Mouse (Mus musculus) erythroblast, adult 5-6 weeks (primary cell): Measurements from ENCODE around the gene 1700013G24Rik. TPM values are rescaled to one million over a fixed set of nuclear protein-coding genes. Genes with fewer than 3 reads are reported as not detected.

ENCODE experiments used
- ATAC-seq: replicated peaks from 2 replicates; pipeline ENCODE4 v1.8.0; 2016; ENCODE audit warnings: moderate number of reproducible peaks, mild to moderate bottlenecking, moderate TSS enrichment, inconsistent platforms; ENCODE audit not compliant: poor library complexity, low FRiP score, severe bottlenecking
- total RNA-seq, 2 experiments: library from RNA; stranded (forward) in 1 of 2; stranded (reverse) in 1 of 2; fragments of 150-400 nt in 1 of 2; fragments of 200-764, 138-1000 nt in 1 of 2; gene quantifications; 2 replicates each; pipeline versions ENCODE4 v1.2.3 to v1.2.4; 2015 to 2017; ENCODE audit warnings: low replicate concordance in 2 of 2

Gene 1700013G24Rik
- total RNA-seq, 2 experiments from 2014 or later = not detected

GRCm38 (mm10) chr4:137488571-137489303, 35.7 kb downstream of the 1700013G24Rik start:
- no peak for ATAC-seq

DNA sequence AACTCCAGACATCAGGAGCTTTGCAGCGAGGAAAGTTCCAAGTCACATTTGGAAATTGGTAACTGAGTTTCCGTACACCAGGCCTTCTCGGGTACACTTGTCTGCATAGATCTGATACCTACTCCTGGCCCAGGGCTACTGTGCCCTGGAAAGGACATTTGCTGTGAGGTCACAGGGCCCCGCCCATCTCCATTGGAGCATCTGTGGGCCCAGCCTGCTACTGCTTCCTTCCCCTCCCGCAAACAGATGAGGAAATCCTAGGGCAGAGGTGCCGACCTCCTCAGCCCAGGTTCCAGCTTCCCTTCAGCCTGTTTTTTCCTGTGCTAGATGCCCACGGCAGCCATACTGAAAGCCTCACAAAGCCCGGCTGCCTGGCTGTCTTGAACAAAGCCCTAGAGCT, 36.9 kb downstream of the 1700013G24Rik start:
- no peak for ATAC-seq

- ATAC-seq = 0 out of 2 replicates have a peak, but pooled peaks have one; percentile 27
These were observed 39.5 kb downstream of the 1700013G24Rik start for GRCm38 (mm10) chr4:137492563-137492962.

- ATAC-seq = no peak
These were observed 40.1 kb downstream of the 1700013G24Rik start for GRCm38 (mm10) chr4:137493187-137493586.

- ATAC-seq = no peak
These were observed 41.8 kb downstream of the 1700013G24Rik start for GRCm38 (mm10) chr4:137494751-137495500.

DNA sequence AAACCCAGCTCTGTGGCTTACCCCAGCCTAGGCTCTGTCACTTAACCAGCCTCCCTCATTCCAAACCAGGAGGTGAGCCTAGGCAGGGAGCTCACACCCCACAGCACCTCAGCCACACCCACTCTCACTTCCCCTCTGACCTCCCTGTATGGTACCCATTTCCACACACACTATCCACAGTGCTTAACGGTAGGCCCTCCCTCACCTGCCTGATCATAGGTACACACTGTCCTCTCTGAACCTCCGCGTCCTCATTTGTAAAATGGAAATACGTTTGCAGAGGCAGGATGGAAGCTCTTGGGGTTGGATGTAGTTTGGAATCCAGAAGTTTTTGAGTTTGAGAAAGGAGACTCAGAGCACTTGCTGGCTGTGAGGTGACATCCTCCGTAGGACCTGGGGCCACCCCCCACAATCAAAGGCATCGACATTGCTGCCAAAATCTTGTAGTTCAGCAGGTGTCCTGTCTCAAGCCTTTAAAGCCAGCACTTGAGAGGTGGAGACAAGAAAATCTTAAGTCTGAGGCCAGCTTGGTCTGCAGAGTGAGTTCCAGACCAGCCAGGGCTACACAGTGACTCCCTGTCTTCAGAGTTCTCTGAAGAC, 42.5 kb downstream of the 1700013G24Rik start:
- ATAC-seq = no peak

- ATAC-seq = no peak
These were observed 44.3 kb downstream of the 1700013G24Rik start for GRCm38 (mm10) chr4:137497367-137497766.

- ATAC-seq = no peak
These were observed 45.0 kb downstream of the 1700013G24Rik start for GRCm38 (mm10) chr4:137497892-137498722.

- no peak for ATAC-seq
These were observed 45.9 kb downstream of the 1700013G24Rik start for GRCm38 (mm10) chr4:137498882-137499583.

DNA sequence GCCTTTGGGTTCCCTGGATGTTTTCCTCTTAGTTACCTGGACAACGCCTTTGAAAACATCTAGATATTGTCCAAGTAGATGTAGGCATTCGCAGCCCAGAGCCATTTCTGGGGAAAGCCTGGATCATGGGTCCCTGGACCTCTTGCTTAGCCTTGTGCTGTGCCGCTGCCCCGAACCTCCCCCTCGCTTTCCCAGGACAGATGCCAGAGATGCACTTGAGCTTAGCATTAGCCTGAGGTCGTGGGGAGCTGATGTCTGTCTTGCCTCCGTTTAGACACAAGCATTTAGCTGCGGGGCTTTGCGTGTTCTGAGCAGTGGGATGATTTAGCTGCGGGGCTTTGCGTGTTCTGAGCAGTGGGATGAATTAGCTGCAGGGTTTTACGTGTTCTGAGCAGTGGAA, 47.1 kb downstream of the 1700013G24Rik start:
- no peak for ATAC-seq

DNA sequence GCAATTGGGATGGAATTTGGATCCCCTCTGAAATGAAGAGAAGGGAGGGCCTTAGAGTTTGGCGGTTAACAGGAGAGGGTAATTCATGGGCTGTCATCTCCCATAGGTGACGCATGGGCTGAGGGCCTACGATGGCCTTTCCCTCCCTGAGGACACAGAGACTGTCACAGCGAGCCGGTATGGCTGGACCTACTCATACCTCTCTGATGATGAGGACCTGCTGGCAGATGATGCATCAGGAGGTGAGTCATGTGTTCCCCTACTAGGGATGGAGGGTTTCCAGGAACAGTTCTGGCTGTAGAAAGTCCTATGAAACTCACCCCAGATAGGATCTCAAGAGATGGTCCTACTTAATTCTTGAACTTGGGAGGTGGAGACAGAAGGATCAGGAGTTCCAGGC, 47.9 kb downstream of the 1700013G24Rik start:
- ATAC-seq = no peak

DNA sequence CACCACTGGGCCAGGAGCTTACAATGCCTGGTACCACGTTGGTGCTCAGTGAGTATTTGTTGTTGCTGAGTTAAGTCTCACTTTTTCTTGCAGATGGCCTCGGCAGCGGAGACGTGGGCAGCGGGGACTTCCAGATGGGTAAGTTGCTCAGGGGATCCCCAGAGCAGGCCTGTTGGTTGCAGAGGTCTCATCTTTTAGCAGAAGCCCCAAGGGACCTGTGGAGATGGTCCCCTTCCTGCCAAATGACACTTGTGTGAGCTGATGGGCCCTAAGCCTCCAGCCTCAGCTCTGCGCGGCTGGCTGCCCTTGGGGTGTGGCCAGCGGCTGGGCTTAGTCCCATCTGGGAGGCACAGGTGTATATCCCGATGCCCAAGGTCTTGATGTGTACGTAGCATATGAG, 49.1 kb downstream of the 1700013G24Rik start:
- no peak for ATAC-seq

- ATAC-seq = no peak
These were observed 49.7 kb downstream of the 1700013G24Rik start for GRCm38 (mm10) chr4:137502801-137503200.

DNA sequence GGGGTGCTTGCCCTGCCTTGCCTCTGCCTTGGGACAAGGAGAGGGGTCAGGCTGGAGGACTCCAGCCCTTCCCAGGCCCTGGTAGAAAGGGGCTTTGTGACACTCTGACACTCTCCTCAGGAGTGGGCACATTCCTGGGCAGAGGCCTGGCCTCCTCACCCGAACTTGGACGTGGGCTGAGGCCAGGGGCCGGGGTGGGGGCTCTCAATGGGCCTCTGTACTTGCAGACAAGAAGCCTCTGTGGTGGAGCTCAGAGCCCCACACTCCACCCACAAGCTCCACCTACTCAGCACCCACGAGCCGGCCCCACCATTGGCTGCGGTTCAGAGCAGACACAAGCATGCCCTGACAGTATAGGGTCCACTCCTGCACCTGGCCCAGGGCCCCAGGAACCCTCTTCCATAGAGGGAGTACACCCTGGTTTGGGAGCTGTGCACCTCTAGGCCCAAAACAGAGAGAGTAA, 50.5 kb downstream of the 1700013G24Rik start:
- ATAC-seq = no peak

Other genes starting within 250 kb of the 1700013G24Rik start
- not detected in 2 replicates for gene Wnt4, start 175.8 kb upstream of the 1700013G24Rik start, total RNA-seq (2015; ENCODE audit: low replicate concordance)
- gene Wnt4, start 175.8 kb upstream of the 1700013G24Rik start, total RNA-seq (2017; ENCODE audit: low replicate concordance) = not detected in 2 replicates
- gene Cdc42, start 95.6 kb upstream of the 1700013G24Rik start, total RNA-seq (2015; ENCODE audit: low replicate concordance) = 236 and 252 TPM in 2 replicates
- 105 and 186 TPM in 2 replicates for gene Cdc42, start 95.6 kb upstream of the 1700013G24Rik start, total RNA-seq (2017; ENCODE audit: low replicate concordance)
- not detected in 2 replicates for gene Cela3a, start 43.5 kb upstream of the 1700013G24Rik start, total RNA-seq (2015; ENCODE audit: low replicate concordance)
- not detected in 2 replicates for gene Cela3a, start 43.5 kb upstream of the 1700013G24Rik start, total RNA-seq (2017; ENCODE audit: low replicate concordance)
- gene Cela3b, start 22.7 kb upstream of the 1700013G24Rik start, total RNA-seq (2015; ENCODE audit: low replicate concordance) = not detected in 2 replicates
- not detected in 2 replicates for gene Cela3b, start 22.7 kb upstream of the 1700013G24Rik start, total RNA-seq (2017; ENCODE audit: low replicate concordance)
- gene Hspg2, start 15.5 kb downstream of the 1700013G24Rik start, total RNA-seq (2015; ENCODE audit: low replicate concordance) = not detected in 2 replicates
- gene Hspg2, start 15.5 kb downstream of the 1700013G24Rik start, total RNA-seq (2017; ENCODE audit: low replicate concordance) = not detected in 2 replicates
- gene Ldlrad2, start 121.3 kb downstream of the 1700013G24Rik start, total RNA-seq (2015; ENCODE audit: low replicate concordance) = not detected in 2 replicates
- not detected in 2 replicates for gene Ldlrad2, start 121.3 kb downstream of the 1700013G24Rik start, total RNA-seq (2017; ENCODE audit: low replicate concordance)
- 37.6 and 43.4 TPM in 2 replicates for gene Usp48, start 140.5 kb downstream of the 1700013G24Rik start, total RNA-seq (2015; ENCODE audit: low replicate concordance)
- 46.5 and 54.8 TPM in 2 replicates for gene Usp48, start 140.5 kb downstream of the 1700013G24Rik start, total RNA-seq (2017; ENCODE audit: low replicate concordance)
- not detected in 2 replicates for gene Rap1gap, start 211.4 kb downstream of the 1700013G24Rik start, total RNA-seq (2015; ENCODE audit: low replicate concordance)
- gene Rap1gap, start 211.4 kb downstream of the 1700013G24Rik start, total RNA-seq (2017; ENCODE audit: low replicate concordance) = not detected in 2 replicates